Mouse (Mus musculus) forebrain, embryonic 13.5 days (tissue): Measurements from ENCODE around the gene Card6. TPM values are rescaled to one million over a fixed set of nuclear protein-coding genes. Genes with fewer than 3 reads are reported as not detected.

Experiments
- ATAC-seq: fragments of 200-750 bp; cut with Nextera tagmentation; 2 replicates; pipeline ENCODE4 v1.8.0; 2017
- H3K27ac ChIP-seq: fragments of 300-500 bp; sonication (generic); 2 replicates; pipeline ENCODE4 v1.5.1; 2015; ENCODE audit warnings: inconsistent platforms, mild to moderate bottlenecking, moderate library complexity
- H3K27me3 ChIP-seq: fragments of 300-500 bp; sonication (generic); 2 replicates; pipeline ENCODE4 v1.6.1; 2015; ENCODE audit warnings: mild to moderate bottlenecking, inconsistent platforms
- H3K36me3 ChIP-seq: fragments of 300-500 bp; sonication (generic); 2 replicates; pipeline ENCODE4 v1.6.1; 2015; ENCODE audit warnings: mild to moderate bottlenecking, inconsistent platforms; ENCODE audit not compliant: poor library complexity, severe bottlenecking
- H3K4me1 ChIP-seq: fragments of 300-500 bp; sonication (generic); 2 replicates; pipeline ENCODE4 v1.6.1; 2015; ENCODE audit warnings: inconsistent platforms
- H3K4me2 ChIP-seq: fragments of 300-500 bp; sonication (generic); 2 replicates; pipeline ENCODE4 v1.6.1; 2015; ENCODE audit warnings: inconsistent platforms, mild to moderate bottlenecking, moderate library complexity
- H3K4me3 ChIP-seq: fragments of 300-500 bp; sonication (generic); 2 replicates; pipeline ENCODE4 v1.5.1; 2015; ENCODE audit warnings: mild to moderate bottlenecking, inconsistent platforms
- H3K9ac ChIP-seq: fragments of 300-500 bp; sonication (generic); 2 replicates; pipeline ENCODE4 v1.6.1; 2015; ENCODE audit warnings: mild to moderate bottlenecking, inconsistent platforms
- H3K9me3 ChIP-seq: fragments of 300-500 bp; sonication (generic); replicated peaks from 2 replicates; pipeline ENCODE4 v1.6.1; 2016; ENCODE audit warnings: inconsistent platforms
- whole genome bisulfite sequencing: fragments of 180-500 bp; shearing (Covaris S2); methylation state at CpG from one replicate; pipeline ENCODE4 v1.1.7; 2015; 5-methylcytosine and 5-hydroxymethylcytosine counted together
- polyA plus RNA-seq: library from polyadenylated mRNA; unstranded; fragments of >200 nt; fragmentation: Nextera tagmentation; extraction: Ambion mirVana; gene quantifications from 2 replicates; pipeline ENCODE4 v1.2.1, GENCODE M21; 2015

The Card6 gene
- polyA plus RNA-seq, 1 experiment from 2014 or later = 0.85 TPM

DNA sequence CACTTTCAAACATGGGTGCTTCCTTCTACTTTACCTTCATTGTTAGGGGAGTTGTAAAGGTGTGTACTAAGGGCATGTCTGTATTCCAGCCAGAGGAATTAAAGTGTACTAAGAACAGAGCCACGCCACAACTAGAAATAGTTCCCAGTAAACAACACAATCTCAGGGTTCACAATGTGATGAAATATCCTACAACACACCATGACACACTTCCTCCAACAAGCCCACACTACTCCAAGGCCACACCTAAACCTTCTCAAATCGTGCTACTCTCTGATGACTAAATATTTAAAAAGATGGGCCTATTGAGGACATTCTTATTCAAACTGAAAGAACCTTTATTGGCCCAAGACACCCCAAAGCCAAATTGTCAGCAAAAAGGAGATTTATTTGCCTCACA, 19.1 kb upstream of the Card6 start:
- Histone ChIP-seq H3K27me3 (no peaks in the 10 kb centered on the region), H3K36me3 (peaks cover 21% of the 10 kb centered on the region), H3K4me1 (no peaks in the 10 kb centered on the region), H3K9me3 (no peaks in the 10 kb centered on the region), H3K27ac (no peak overlapping the region), H3K4me3 (no peak overlapping the region), H3K9ac (no peak overlapping the region), H3K4me2 (no peak overlapping the region)
- ATAC-seq = no peak
- WGBS = 82% methylated on average over 2 of the region's 2 CpGs

DNA sequence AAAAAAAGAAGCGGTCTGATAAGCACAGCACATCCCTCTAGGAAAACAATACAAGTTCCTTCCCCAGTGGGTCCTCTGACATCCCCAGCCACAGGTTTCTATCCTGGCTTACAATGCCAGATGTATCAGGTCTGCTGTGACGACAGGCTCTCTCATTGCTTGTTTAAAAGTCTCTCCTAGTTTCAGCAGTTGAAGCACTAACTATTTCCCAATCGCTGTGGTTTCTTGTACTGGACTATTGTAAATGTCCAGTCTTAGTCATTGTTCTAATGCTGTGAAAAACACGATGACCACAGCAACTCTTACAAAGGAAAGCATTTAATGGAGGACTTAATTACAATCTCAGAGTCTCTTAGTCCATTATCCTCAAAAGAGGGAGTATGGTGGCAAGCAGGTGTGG, 18.1 kb upstream of the Card6 start:
- no peak overlapping the region for H3K4me2 ChIP-seq
- no peak for ATAC-seq
- 57% methylated on average over 4 of the region's 4 CpGs for WGBS

GRCm38 (mm10) chr15:5121535-5122313, 13.4 kb upstream of the Card6 start:
- 90% methylated on average over 12 of the region's 12 CpGs for WGBS
- H3K9ac ChIP-seq = no peak overlapping the region
- H3K36me3 ChIP-seq = peaks cover 70% of the 10 kb centered on the region

More for the DNA sequence above, 18.1 kb upstream of the Card6 start:
- H3K27ac ChIP-seq = no peak overlapping the region
- H3K4me1 ChIP-seq = no peaks in the 10 kb centered on the region
- no peaks in the 10 kb centered on the region for H3K9me3 ChIP-seq
- H3K4me3 ChIP-seq = no peak overlapping the region
- H3K27me3 ChIP-seq = no peaks in the 10 kb centered on the region
- H3K9ac ChIP-seq = no peak overlapping the region
- peaks cover 31% of the 10 kb centered on the region for H3K36me3 ChIP-seq

GRCm38 (mm10) chr15:5119707-5120106, 11.4 kb upstream of the Card6 start:
- Histone ChIP-seq H3K9ac (no peak overlapping the region), H3K9me3 (no peaks in the 10 kb centered on the region), H3K4me2 (no peak overlapping the region), H3K4me1 (peaks cover 24% of the 10 kb centered on the region), H3K36me3 (peaks cover 64% of the 10 kb centered on the region), H3K27ac (no peak overlapping the region), H3K27me3 (no peaks in the 10 kb centered on the region), H3K4me3 (no peak overlapping the region)
- WGBS = 94% methylated on average over 2 of the region's 2 CpGs
- ATAC-seq = no peak

More at GRCm38 (mm10) chr15:5121535-5122313, 13.4 kb upstream of the Card6 start:
- Histone ChIP-seq H3K4me1 (peaks cover 17% of the 10 kb centered on the region), H3K9me3 (no peaks in the 10 kb centered on the region), H3K4me2 (no peak overlapping the region), H3K4me3 (no peak overlapping the region), H3K27me3 (no peaks in the 10 kb centered on the region), H3K27ac (no peak overlapping the region)
- no peak for ATAC-seq

GRCm38 (mm10) chr15:5119192-5119591, 10.9 kb upstream of the Card6 start:
- 80% methylated on average over 2 of the region's 2 CpGs for WGBS
- no peaks in the 10 kb centered on the region for H3K27me3 ChIP-seq
- H3K9ac ChIP-seq = no peak overlapping the region
- no peak overlapping the region for H3K27ac ChIP-seq
- peaks cover 59% of the 10 kb centered on the region for H3K36me3 ChIP-seq
- no peak overlapping the region for H3K4me3 ChIP-seq
- H3K9me3 ChIP-seq = no peaks in the 10 kb centered on the region
- H3K4me1 ChIP-seq = peaks cover 24% of the 10 kb centered on the region
- ATAC-seq = no peak
- no peak overlapping the region for H3K4me2 ChIP-seq

GRCm38 (mm10) chr15:5118626-5119025, 10.3 kb upstream of the Card6 start:
- Histone ChIP-seq H3K27me3 (no peaks in the 10 kb centered on the region), H3K4me3 (no peak overlapping the region), H3K9ac (no peak overlapping the region), H3K9me3 (no peaks in the 10 kb centered on the region), H3K36me3 (peaks cover 58% of the 10 kb centered on the region), H3K4me2 (no peak overlapping the region), H3K4me1 (peaks cover 24% of the 10 kb centered on the region), H3K27ac (no peak overlapping the region)
- no peak for ATAC-seq
- 89% methylated on average over 9 of the region's 9 CpGs for WGBS

- H3K4me3 ChIP-seq = peak overlapping the region; percentile 95
- H3K4me1 ChIP-seq = peaks cover 24% of the 10 kb centered on the region
- peak overlapping the region; percentile 86 for H3K27ac ChIP-seq
- peak overlapping the region; percentile 81 for H3K4me2 ChIP-seq
- H3K9me3 ChIP-seq = no peaks in the 10 kb centered on the region
- H3K36me3 ChIP-seq = peaks cover 46% of the 10 kb centered on the region
- H3K27me3 ChIP-seq = no peaks in the 10 kb centered on the region
- peak overlapping the region; percentile 97 for H3K9ac ChIP-seq
- ATAC-seq = no peak
- WGBS = 5% methylated on average over 22 of the region's 22 CpGs
Measured at GRCm38 (mm10) chr15:5117031-5117601, 8.8 kb upstream of the Card6 start.

DNA sequence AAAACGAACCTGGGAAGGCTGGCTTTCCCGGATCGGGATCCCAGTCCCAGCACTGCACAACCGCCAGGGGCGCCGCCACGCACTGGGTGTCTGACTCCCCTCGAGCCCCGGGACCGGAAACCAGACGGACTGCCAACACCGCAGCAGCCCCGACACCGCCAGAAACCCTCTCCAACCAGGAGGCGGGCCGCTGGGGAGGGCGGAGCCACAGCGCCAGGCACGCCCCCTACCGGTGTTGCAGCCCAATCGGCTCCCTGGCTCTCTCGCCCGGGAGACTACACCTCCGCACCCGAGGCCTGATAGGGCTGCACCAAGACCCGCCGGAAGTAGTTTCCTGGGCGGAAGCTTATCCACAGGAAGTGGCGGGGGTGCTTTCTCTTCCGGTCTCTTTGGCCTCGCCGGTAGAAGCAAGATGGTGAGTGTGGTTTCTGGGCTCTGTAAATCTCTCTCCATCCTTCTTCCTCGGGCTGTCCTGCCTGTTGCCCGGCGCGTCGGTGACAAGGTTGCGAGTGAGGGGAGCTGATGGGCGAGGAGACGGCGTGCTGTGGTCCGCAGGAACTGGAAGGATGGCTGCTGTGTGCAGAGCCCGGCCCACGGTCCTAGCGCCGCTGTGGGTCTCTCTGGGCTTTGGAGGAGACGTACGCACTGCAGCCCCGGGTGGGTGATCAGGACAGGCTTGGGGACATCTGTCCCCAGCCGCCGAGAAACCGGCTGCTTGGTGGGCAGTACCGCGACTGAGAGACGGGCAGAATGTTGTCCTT, 8.1 kb upstream of the Card6 start, which contains the start of gene Rpl37:
Gene Rpl37 (plus strand): TSS at position 376 of the 761 bp plus-strand sequence.
- Histone ChIP-seq H3K4me2 (peak within 1 kb of the TSS; percentile 81), H3K27me3 (no peaks in the 10 kb centered on the region), H3K4me1 (peaks cover 24% of the 10 kb centered on the region), H3K27ac (peak within 1 kb of the TSS; percentile 86), H3K36me3 (peaks cover 39% of the 10 kb centered on the region), H3K9ac (peak within 1 kb of the TSS; percentile 97), H3K9me3 (no peaks in the 10 kb centered on the region), H3K4me3 (peak within 1 kb of the TSS; percentile 95)
- WGBS = under 1% methylated on average over 55 of the region's 55 CpGs
- peak; percentile 99 for ATAC-seq

GRCm38 (mm10) chr15:5115173-5115572, 6.8 kb upstream of the Card6 start:
- Histone ChIP-seq H3K4me3 (peak overlapping the region; percentile 95), H3K9me3 (no peaks in the 10 kb centered on the region), H3K36me3 (peaks cover 26% of the 10 kb centered on the region), H3K27ac (no peak overlapping the region), H3K4me2 (peak overlapping the region; percentile 81), H3K27me3 (no peaks in the 10 kb centered on the region), H3K9ac (peak overlapping the region; percentile 2; the same call in 1 of the 2 replicates), H3K4me1 (peaks cover 24% of the 10 kb centered on the region)
- no peak for ATAC-seq
- WGBS = 61% methylated on average over 8 of the region's 8 CpGs

DNA sequence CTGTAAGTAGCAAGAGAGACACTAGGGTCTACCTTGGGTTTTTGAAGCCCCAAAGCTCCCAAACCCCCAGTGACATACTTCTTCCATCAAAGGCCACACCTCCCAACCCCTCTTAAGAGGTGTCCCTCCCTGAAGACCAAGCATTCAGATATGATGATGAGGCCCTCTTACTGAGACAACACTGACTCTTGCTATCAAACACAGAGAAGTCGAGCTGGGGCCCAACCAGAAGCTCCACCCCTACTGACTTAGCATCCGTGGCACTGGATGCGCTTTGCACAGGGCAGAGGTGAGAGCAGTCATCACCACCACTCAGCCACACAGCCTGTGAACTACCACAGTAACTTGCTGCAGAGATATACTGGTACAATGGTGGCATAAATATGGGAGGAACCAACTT, 4.3 kb upstream of the Card6 start:
- no peak for ATAC-seq
- H3K9ac ChIP-seq = no peak overlapping the region
- 80% methylated on average over 3 of the region's 3 CpGs for WGBS
- H3K9me3 ChIP-seq = no peaks in the 10 kb centered on the region
- no peak overlapping the region for H3K4me2 ChIP-seq
- peaks cover 12% of the 10 kb centered on the region for H3K4me1 ChIP-seq
- H3K27ac ChIP-seq = no peak overlapping the region
- H3K4me3 ChIP-seq = no peak overlapping the region
- H3K27me3 ChIP-seq = no peaks in the 10 kb centered on the region
- H3K36me3 ChIP-seq = peaks cover 2% of the 10 kb centered on the region; the same call in 1 of the 2 replicates

DNA sequence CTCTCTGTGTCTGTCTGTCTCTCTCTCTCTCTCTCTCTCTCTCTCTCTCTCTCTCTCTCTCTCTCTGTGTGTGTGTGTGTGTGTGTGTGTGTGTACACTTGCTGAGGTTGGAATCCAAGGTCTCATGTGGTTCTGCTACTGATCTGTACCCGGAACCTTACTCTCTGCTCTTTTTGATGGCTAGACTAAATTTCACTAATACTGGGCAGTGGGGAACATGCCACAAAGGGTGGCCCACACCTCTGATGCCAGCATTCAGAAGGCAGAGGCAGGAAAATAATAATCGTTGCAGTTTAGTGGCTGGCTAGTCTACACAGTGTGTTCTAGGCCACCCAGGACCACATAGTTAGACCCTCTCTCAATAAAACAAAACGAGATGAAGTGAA, 309 bp upstream of the Card6 start:
- WGBS = 85% methylated on average over 3 of the region's 3 CpGs

GRCm38 (mm10) chr15:5106293-5106692, 2.0 kb downstream of the Card6 start:
- Histone ChIP-seq H3K4me2 (no peak overlapping the region), H3K36me3 (no peaks in the 10 kb centered on the region), H3K9ac (no peak overlapping the region), H3K9me3 (no peaks in the 10 kb centered on the region), H3K27ac (no peak overlapping the region), H3K4me1 (no peaks in the 10 kb centered on the region), H3K4me3 (no peak overlapping the region), H3K27me3 (no peaks in the 10 kb centered on the region)
- ATAC-seq = peak; percentile 53; the same call in 1 of the 2 replicates
- 55% methylated on average over 2 of the region's 2 CpGs for WGBS

More for the DNA sequence above, 309 bp upstream of the Card6 start:
- Histone ChIP-seq H3K36me3 (no peaks in the 10 kb centered on the region), H3K27me3 (no peaks in the 10 kb centered on the region), H3K9ac (no peak overlapping the region), H3K27ac (no peak overlapping the region), H3K4me2 (no peak overlapping the region), H3K4me1 (no peaks in the 10 kb centered on the region), H3K9me3 (no peaks in the 10 kb centered on the region), H3K4me3 (no peak overlapping the region)
- ATAC-seq = no peak
